Mouse (Mus musculus) bone marrow macrophage, adult 2 months (primary cell): ENCODE results near the gene Pou4f1. TPM values are rescaled to one million over a fixed set of nuclear protein-coding genes. Genes with fewer than 3 reads are reported as not detected.

Source experiments
- H3K27ac ChIP-seq: 2 replicates; pipeline ENCODE4 v1.5.1; 2012; ENCODE audit warnings: low read depth, low read length; ENCODE audit not compliant: insufficient read depth
- H3K4me1 ChIP-seq: 2 replicates; pipeline ENCODE4 v1.6.1; 2012; ENCODE audit warnings: low read length; ENCODE audit not compliant: control insufficient read depth, insufficient read depth
- H3K4me3 ChIP-seq: 2 replicates; pipeline ENCODE4 v1.5.1; 2012; ENCODE audit warnings: mild to moderate bottlenecking, low read length, moderate library complexity; ENCODE audit not compliant: insufficient read depth
- CTCF ChIP-seq: IDR thresholded peaks from 2 replicates; pipeline ENCODE4 v1.5.1; 2012; ENCODE audit warnings: low read depth, mild to moderate bottlenecking, low read length, moderate library complexity
- POLR2A ChIP-seq: IDR thresholded peaks from 2 replicates; pipeline ENCODE4 v1.6.1; 2012; ENCODE audit warnings: mild to moderate bottlenecking, low read depth, low read length, borderline replicate concordance
- polyA plus RNA-seq: library from polyadenylated mRNA; stranded (reverse); fragments of >200 nt; gene quantifications from 2 replicates; pipeline ENCODE4 v1.2.4, GENCODE M21; 2012; ENCODE audit not compliant: missing spikeins, insufficient read depth, insufficient read length

The Pou4f1 gene
- polyA plus RNA-seq, 1 experiment, result not detected

DNA sequence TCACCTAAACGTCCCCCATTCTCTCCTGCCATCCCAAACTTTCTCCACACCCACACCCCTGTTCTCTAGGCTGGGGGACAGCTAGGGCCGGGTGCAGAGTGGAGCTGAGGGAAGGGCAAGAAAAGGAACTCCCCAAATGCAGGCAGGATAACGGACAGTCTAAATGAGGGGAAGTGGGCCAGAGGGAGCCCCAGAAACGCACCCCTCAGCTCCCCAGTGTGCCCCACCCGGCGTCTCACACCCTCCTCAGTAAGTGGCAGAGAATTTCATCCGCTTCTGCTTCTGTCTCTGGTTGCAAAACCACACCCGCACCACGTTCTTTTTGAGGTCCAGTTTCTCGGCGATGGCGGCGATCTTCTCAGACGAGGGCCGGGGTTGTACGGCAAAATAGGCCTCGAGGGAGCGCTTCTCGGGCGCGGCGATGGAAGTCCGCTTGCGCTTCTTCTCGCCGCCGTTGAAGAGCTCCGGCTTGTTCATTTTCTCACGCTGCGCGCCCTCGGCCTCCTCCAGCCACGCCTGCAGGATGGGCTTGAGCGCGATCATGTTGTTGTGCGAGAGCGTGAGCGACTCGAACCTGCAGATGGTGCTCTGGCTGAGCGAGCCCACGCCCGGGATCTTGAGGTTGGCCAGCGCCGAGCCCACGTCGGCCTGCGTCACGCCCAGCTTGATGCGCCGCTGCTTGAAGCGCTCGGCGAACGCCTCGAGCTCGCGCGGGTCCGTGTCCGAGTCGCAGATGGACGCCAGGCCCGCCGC, 2.1 kb downstream of the Pou4f1 start:
- TF ChIP-seq CTCF (no peak), POLR2A (no peak)

DNA sequence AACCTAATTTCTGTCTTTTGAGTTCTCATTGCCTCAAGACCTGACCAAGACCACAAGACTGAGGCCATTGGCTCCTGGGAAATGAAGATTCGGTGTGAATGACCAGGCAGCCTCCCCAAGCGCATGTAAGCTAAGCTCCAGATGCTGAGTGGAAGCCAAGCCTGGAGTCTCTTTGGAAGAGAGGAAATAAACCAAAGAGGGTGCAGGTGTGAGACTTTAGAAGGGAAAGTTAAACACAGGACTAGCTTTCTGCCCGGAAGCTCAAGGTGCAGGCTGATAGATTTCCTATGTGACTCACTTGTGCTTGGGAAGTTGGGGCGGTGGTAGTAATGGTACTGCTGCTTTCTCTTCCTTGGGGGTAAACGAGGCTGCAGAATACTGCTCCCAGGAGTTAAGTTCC, 3.0 kb downstream of the Pou4f1 start:
- TF ChIP-seq CTCF (no peak), POLR2A (no peak)
- Histone ChIP-seq H3K4me1 (peaks cover 4% of the 10 kb centered on the region; the same call in 1 of the 2 replicates), H3K27ac (no peak overlapping the region), H3K4me3 (no peak overlapping the region)

More for the DNA sequence above, 2.1 kb downstream of the Pou4f1 start:
- peak overlapping the region; percentile 46 for H3K4me3 ChIP-seq
- peaks cover 4% of the 10 kb centered on the region; the same call in 1 of the 2 replicates for H3K4me1 ChIP-seq
- H3K27ac ChIP-seq, result no peak overlapping the region

DNA sequence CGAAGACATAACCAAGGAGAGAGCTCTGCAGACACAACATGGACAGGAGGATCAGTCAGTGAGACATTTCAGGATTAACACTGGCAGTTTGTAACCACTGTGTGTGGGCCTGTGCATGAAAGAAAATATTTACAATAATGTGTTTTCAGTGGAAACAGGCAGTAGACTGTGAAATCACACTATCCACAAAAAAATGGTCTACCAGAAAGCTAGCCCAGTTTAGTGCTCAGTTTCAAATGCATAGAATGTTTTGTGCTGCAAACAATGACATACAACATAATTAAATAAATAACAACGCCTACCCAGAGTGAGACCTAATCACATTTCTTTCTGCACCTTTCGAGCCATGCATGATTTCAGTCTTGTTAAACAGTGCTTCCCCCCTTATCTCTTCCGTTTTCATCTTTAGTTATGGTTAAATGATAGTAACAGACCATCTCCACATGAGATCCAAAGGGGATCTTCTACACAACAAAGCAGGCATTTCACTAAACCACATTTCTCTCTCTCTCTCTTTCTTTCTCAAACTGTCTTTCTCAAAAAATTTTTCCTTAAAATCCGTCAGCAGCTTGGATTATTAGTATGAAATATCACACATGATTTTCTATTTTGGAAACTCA, 4.1 kb downstream of the Pou4f1 start:
- TF ChIP-seq POLR2A (no peak), CTCF (no peak)
- H3K4me1 ChIP-seq, result peaks cover 4% of the 10 kb centered on the region; the same call in 1 of the 2 replicates
- H3K4me3 ChIP-seq, result no peak overlapping the region
- H3K27ac ChIP-seq, result no peak overlapping the region

DNA sequence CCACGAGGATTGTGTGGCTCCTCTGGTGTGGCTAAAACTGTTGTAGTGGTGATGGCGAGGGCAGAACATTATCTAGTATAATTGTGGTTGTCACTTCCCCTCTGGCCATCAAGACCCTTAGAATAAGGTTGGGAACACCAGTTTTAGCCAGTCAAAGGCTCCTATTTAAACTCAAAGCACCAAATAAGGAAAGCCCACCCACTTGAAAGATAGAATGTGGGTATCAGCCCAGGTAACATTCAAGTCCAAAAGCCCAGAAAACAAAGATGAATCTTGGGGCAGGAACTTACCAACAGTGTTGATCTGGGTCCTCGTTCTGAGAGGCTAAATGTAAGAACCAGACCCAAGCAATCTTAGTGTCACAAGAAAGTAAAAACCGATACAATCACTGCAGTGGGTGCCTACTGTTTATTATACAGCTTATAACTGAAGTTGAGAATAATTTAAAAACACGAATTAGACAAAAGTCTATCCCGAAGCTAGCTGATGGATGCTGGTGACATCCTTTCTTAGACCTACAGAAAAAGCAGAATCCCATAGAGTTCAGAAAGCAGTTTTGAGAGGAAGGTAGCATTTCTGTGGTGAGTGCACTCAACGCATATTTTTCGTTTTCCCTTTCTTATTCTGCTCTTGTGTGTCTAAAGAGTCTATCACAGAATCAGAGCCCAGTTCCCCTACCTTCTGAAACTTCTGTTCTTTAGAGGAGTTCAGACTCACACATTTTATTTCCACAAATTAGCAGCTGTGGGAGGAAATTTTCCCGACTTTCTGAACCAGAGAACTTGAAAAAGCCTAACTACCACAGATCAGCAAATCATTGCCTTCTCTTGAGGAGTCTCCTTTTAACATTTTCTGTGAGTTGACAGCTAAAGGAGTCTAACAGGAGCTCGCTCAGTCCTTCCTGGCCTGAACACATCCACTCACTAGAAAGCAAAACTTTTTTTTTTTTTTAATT, 6.2 kb downstream of the Pou4f1 start:
- no peaks in the 10 kb centered on the region for H3K4me1 ChIP-seq
- no peak overlapping the region for H3K4me3 ChIP-seq
- TF ChIP-seq POLR2A (no peak), CTCF (no peak)
- H3K27ac ChIP-seq, result no peak overlapping the region

DNA sequence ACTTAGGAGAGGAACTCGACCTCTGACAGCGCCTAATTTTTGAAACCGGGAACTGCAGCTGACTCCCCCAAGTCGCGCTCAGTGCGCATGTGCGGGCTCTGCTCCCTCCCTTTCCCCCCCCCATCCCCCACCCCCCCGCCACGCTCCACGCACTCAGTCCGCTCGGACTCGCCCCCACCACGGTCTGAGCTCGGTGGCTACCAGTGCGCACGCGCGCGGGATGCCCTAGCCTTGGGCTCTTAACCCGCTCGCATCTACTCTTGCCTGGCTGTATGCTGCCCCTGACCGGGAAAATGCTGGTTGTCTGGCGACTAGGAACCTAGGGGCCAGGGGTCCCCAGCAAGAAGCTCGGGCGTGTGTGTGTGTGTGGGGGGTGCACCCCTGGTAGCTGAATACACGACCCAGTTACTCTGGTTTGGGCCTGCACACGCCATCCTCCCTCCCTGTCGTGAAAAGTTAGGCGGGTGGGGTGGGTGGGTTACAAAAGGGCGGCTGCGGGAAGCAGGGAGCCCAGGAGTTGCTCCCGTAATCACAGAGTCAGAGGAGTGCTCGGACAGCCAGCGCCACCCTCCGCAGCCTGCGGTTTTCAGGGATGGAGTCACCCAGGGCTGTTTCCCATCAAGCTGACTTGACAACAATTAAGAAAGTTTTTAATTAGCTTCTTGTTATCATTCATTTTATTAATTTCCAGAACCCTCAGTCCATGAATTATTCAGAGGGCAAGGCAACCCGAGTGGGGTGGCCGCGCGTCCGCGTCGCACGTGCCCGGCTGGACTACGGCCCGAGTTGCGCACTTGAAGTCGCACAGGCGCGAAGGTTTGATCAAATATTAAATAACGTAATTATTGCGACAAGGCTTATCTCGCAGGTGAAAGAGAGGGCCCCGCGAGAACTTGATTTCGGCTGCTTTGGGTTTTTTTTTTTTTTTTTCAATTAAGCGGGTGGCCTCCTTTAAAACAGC, 7.2 kb downstream of the Pou4f1 start:
- Histone ChIP-seq H3K4me3 (no peak overlapping the region), H3K27ac (no peak overlapping the region), H3K4me1 (no peaks in the 10 kb centered on the region)
- no peak for TF ChIP-seq CTCF
- no peak for TF ChIP-seq POLR2A

DNA sequence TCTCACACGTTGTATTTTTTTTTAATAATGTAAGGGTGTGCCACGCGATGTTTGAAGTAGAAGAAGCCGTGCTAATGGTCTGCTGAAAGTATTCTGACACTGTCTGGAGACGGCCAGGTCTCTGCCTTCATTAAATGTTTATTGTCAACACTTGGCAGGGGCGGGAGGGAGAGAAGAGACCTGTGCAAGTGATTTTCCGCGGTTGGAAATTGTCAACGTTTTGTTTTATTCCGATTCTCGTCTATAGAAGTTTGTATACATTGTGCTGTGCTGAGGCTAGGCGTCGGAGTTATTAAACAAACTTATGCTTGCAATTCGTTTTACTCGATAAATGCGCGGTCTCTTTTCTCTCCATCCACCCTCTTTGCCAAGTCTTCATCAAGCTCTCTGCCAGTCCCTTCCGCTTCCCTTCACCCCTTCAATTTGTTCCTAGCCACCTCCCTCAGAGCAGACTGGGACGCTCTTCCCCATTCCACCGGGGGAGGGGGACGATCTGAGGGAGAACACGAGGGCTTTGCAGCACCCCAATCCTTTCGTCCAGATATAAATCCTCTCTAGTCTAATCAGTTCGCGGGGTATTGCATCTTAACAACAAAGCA, 8.2 kb downstream of the Pou4f1 start:
- TF ChIP-seq CTCF, result no peak
- no peak for TF ChIP-seq POLR2A
- Histone ChIP-seq H3K4me1 (no peaks in the 10 kb centered on the region), H3K27ac (no peak overlapping the region), H3K4me3 (no peak overlapping the region)

DNA sequence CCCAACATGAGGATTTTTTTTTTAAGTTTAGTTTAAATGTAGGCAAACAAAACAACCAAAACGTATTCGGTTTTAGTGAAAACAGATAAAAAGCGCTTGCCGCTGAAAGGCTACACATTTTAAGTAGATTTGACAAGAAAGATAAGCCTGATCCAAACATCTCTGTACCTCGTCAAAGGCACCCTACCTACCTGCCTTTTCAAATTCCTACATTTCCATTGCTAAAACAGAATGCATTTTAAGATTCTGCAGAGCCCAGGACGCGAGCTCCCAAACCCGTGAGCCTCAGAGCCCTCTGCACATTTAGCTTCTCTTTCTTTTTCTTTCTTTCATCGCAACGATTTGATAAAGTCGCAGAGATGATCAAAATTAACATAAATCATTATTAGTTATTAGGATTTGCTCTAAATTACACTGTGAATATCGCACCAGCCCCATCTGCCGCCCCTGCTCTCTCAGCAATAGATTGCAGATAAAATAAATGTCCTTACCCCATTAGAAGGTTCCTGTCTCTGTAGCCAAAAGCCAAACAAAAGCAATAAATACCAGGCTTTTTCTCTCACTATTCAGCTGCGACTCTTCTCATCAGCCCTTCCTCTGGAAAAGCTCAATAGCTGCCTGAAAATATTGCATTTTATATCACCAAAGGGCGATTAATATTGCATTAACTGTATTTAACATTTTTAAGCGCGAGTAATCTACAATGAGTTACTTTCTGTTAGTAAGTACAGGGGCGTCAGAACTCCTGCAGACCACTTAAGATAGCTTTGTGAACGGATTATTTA, 8.9 kb downstream of the Pou4f1 start:
- no peak overlapping the region for H3K4me3 ChIP-seq
- no peaks in the 10 kb centered on the region for H3K4me1 ChIP-seq
- TF ChIP-seq CTCF (no peak), POLR2A (no peak)
- no peak overlapping the region for H3K27ac ChIP-seq

DNA sequence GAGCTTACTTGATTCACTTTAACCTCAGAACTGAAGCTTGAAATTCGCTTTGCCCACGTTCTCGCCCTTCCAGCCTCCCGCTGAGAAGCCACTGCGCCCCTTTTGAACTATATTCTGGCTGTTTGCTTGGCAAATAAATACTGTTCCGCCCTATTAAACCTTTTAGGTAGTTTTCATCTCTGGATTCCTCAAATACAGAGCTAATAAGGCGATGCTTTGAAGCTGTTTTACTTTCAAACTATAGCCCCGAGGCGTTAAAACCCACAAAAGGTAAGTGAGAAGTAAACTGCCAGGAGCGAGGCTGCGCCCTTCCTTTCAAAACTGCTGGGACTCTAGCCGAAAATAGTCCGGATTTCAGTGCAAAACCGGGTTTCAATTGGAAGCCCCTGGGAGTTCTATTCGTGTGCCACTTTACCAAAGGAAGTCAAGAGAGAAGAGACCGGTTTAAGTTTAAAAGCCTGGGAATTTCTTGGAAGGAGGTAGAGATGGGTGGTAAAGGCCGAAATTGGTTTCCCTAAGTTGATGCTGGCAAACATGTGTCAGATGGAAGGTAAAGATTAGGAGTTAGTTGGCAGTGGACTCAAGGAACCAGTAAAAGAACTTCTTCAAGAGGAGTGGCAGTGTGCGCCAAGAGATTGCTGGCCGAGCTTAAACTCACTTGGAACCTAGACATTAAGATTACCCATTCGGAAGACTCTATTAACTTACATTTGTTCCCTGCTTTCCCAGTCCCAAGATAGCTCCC, 9.7 kb downstream of the Pou4f1 start:
- TF ChIP-seq CTCF (no peak), POLR2A (no peak)
- Histone ChIP-seq H3K27ac (no peak overlapping the region), H3K4me1 (no peaks in the 10 kb centered on the region), H3K4me3 (no peak overlapping the region)
